Comparison of ENCODE assay signal across 9 mouse cellular contexts in the genomic region with DNA sequence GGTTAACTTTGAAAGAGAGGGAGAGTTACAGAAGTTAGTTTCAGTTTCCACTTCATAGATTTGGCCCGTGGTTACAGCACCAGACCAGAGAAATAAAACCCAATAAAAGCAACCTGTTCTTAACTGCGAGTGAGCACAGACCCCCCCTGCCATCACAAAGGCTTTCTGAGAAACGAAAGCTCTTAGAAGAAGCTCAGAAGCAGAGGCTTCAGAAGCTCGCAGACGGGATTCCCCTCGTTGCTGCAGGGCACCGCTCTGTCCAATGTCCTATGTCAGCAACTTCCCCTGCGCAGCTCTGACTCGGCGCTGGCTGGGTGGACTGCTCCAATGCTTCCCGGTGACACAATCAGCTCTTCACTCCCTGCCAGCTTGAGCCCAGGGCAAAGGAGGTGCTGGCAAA. TPM values are rescaled to one million over a fixed set of nuclear protein-coding genes. Genes with fewer than 3 reads are reported as not detected.
DNase-seq lines count a peak whose midpoint lies in the region; ATAC-seq and TF ChIP-seq lines count a peak whose summit lies in the region.
"Had no signal": no experiment of that assay in that cellular context is flagged by ENCODE, and none has a peak within 500 bp of the region (broad histone marks: within the 10 kb centered on the region; RNA-seq: fewer than 3 reads in every experiment).

No protein-coding gene starts in this region.

- peak overlapping the region; percentile 45 for H3K4me3 ChIP-seq in cerebellum, adult 2 months (replicated peaks; ENCODE audit: insufficient read depth, low read depth, low read length)
- H3K4me3 ChIP-seq in gastrocnemius, adult 2 months, result peak overlapping the region; percentile 75
- H3K4me3 ChIP-seq in intestine, embryonic 16.5 days (ENCODE audit: low read length), result peak overlapping the region; percentile 49
- H3K4me3 ChIP-seq in stomach, embryonic 16.5 days (replicated peaks; ENCODE audit: low read length), result peak overlapping the region; percentile 37

- no peak overlapping the region for H3K27ac ChIP-seq in cerebellum, adult 2 months (ENCODE audit: insufficient read depth, low read length)
- peak overlapping the region; percentile 93 for H3K27ac ChIP-seq in gastrocnemius, adult 2 months
- no peak overlapping the region for H3K27ac ChIP-seq in intestine, embryonic 16.5 days (ENCODE audit: low read length)
- H3K27ac ChIP-seq in stomach, embryonic 16.5 days (ENCODE audit: low read length), result no peak overlapping the region

- intact Hi-C loops in gastrocnemius, adult 2 months (cut with DNase I), result no loop called here

- H3K36me3 ChIP-seq in intestine, embryonic 16.5 days (ENCODE audit: control insufficient read depth, insufficient read depth, low read length), result no peaks in the 10 kb centered on the region
- H3K36me3 ChIP-seq in stomach, embryonic 16.5 days (ENCODE audit: control insufficient read depth, insufficient read depth, low read length), result no peaks in the 10 kb centered on the region

- peak overlapping the region; percentile 51 for H3K9ac ChIP-seq in intestine, embryonic 16.5 days (ENCODE audit: low read depth, low read length)
- 0 out of 2 replicates have a peak overlapping the region, but pooled peaks have one; percentile 49 for H3K9ac ChIP-seq in stomach, embryonic 16.5 days (ENCODE audit: low read length)

- no peaks in the 10 kb centered on the region for H3K9me3 ChIP-seq in intestine, embryonic 16.5 days (ENCODE audit: control insufficient read depth, low read length)
- no peaks in the 10 kb centered on the region for H3K9me3 ChIP-seq in stomach, embryonic 16.5 days (replicated peaks; ENCODE audit: control insufficient read depth, low read length)

- TF ChIP-seq POLR2A in cerebellum, adult 2 months (IDR thresholded peaks at IDR 0.05; ENCODE audit: borderline replicate concordance, insufficient read depth, low read length), result no peak

- no peak for TF ChIP-seq CTCF in cerebellum, adult 2 months (IDR thresholded peaks at IDR 0.05; ENCODE audit: borderline replicate concordance, insufficient read depth, low read depth, low read length)
- TF ChIP-seq CTCF in gastrocnemius, adult 2 months (IDR thresholded peaks at IDR 0.05), result no peak

- DNase-seq in cerebellum, adult 2 months, result peak in 1 of 2 experiments; percentile 23
- no peak for DNase-seq in cerebellum, postnatal 36 days
- peak; percentile 65 for DNase-seq in MN1 (ENCODE audit: low spot score)
- peak; percentile 83 for DNase-seq in gastrocnemius, adult 2 months
- DNase-seq in lung, postnatal 10 days, result peak; percentile 44
- DNase-seq in frontal cortex, postnatal 25 days (ENCODE audit: low spot score in 2 of 2), result no peak

- WGBS in cerebellum, adult 2 months, result 15% methylated on average over 11 of the region's 11 CpGs
- WGBS in intestine, embryonic 16.5 days, result 26% methylated on average over 11 of the region's 11 CpGs
- WGBS in stomach, embryonic 16.5 days, result 34% methylated on average over 11 of the region's 11 CpGs

- ATAC-seq in intestine, embryonic 16.5 days, result peak; percentile 70
- ATAC-seq in stomach, embryonic 16.5 days (ENCODE audit: insufficient read depth, low FRiP score), result no peak

- no peaks in the 10 kb centered on the region for H3K27me3 ChIP-seq in cerebellum, adult 2 months (ENCODE audit: control insufficient read depth, insufficient read depth, low read length)
- no peaks in the 10 kb centered on the region for H3K27me3 ChIP-seq in intestine, embryonic 16.5 days (replicated peaks; ENCODE audit: control insufficient read depth, insufficient read depth, low read length)
- H3K27me3 ChIP-seq in stomach, embryonic 16.5 days (ENCODE audit: control insufficient read depth, insufficient read depth, low read length), result no peaks in the 10 kb centered on the region

- peaks cover 2% of the 10 kb centered on the region; the same call in 1 of the 2 replicates for H3K4me1 ChIP-seq in cerebellum, adult 2 months (ENCODE audit: control insufficient read depth, insufficient read depth, low read length)
- peaks cover 5% of the 10 kb centered on the region for H3K4me1 ChIP-seq in intestine, embryonic 16.5 days (ENCODE audit: control insufficient read depth, insufficient read depth, low read length)
- peaks cover 1% of the 10 kb centered on the region; the same call in 1 of the 2 replicates for H3K4me1 ChIP-seq in stomach, embryonic 16.5 days (ENCODE audit: control insufficient read depth, insufficient read depth, low read length)

- H3K4me2 ChIP-seq in intestine, embryonic 16.5 days (ENCODE audit: low read depth, low read length), result peak overlapping the region; percentile 55
- H3K4me2 ChIP-seq in stomach, embryonic 16.5 days (ENCODE audit: low read depth, low read length), result peak overlapping the region; percentile 43

RNA-seq across cellular contexts. Expression of gene Cxcl10, which starts 4.8 kb away (rescaled TPM):
- 0.64 and 0.65 TPM in 2 replicates for polyA plus RNA-seq in cerebellum, adult 2 months (2012; rRNA removed)
- not detected for total RNA-seq in gastrocnemius, adult 2 months (2021)
- polyA plus RNA-seq in intestine, embryonic 16.5 days (2015; fragmentation: Nextera tagmentation; extraction: Ambion mirVana), result 2.0 and 3.3 TPM in 2 replicates
- 0.97 and 1.8 TPM in 2 replicates for polyA plus RNA-seq in stomach, embryonic 16.5 days (2015; fragmentation: Nextera tagmentation; extraction: Ambion mirVana)

RNA-seq across cellular contexts. Expression of gene Art3, which starts 21.9 kb away (rescaled TPM):
- polyA plus RNA-seq in cerebellum, adult 2 months (2012; rRNA removed), result 12.8 and 17.8 TPM in 2 replicates
- 100 to 1,000 TPM; 394 to 399 TPM for total RNA-seq in gastrocnemius, adult 2 months (2021)
- 4.4 and 5.6 TPM in 2 replicates for polyA plus RNA-seq in intestine, embryonic 16.5 days (2015; fragmentation: Nextera tagmentation; extraction: Ambion mirVana)
- 6.7 and 7.3 TPM in 2 replicates for polyA plus RNA-seq in stomach, embryonic 16.5 days (2015; fragmentation: Nextera tagmentation; extraction: Ambion mirVana)

RNA-seq across cellular contexts. Expression of gene Cxcl9, which starts 25.6 kb away (rescaled TPM):
- 0.17 TPM in 1 of 2 replicates, not detected in the other for polyA plus RNA-seq in cerebellum, adult 2 months (2012; rRNA removed)
- total RNA-seq in gastrocnemius, adult 2 months (2021), result under 1 TPM; 0.10 to 0.45 TPM
- polyA plus RNA-seq in intestine, embryonic 16.5 days (2015; fragmentation: Nextera tagmentation; extraction: Ambion mirVana), result 0.16 TPM in 1 of 2 replicates, not detected in the other
- polyA plus RNA-seq in stomach, embryonic 16.5 days (2015; fragmentation: Nextera tagmentation; extraction: Ambion mirVana), result not detected in 2 replicates
- polyA plus RNA-seq: C2C12 had no signal

RNA-seq across cellular contexts. Expression of gene Sdad1, which starts 43.2 kb away (rescaled TPM):
- polyA plus RNA-seq in cerebellum, adult 2 months (2012; rRNA removed), result 15.3 and 15.6 TPM in 2 replicates
- 10 to 100 TPM; 15.5 to 17.7 TPM for total RNA-seq in gastrocnemius, adult 2 months (2021)
- 32.8 and 35.8 TPM in 2 replicates for polyA plus RNA-seq in intestine, embryonic 16.5 days (2015; fragmentation: Nextera tagmentation; extraction: Ambion mirVana)
- polyA plus RNA-seq in stomach, embryonic 16.5 days (2015; fragmentation: Nextera tagmentation; extraction: Ambion mirVana), result 31.3 and 33.3 TPM in 2 replicates

Comparison
In these comparisons a context has a peak if more than half of its experiments do, and no peak if none do; other contexts are left out.
1. DNase-seq: peak in MN1 (single experiment), gastrocnemius, adult 2 months (single experiment) and lung, postnatal 10 days (single experiment); none in cerebellum, postnatal 36 days (0 of 2) and frontal cortex, postnatal 25 days (0 of 2).
2. Peak in every context shown above with its lines, with median percentiles within 50 percentile points of each other: H3K4me3 ChIP-seq.